Mouse (Mus musculus): Measurements from ENCODE around the gene Cnpy1.

The Cnpy1 gene

DNA sequence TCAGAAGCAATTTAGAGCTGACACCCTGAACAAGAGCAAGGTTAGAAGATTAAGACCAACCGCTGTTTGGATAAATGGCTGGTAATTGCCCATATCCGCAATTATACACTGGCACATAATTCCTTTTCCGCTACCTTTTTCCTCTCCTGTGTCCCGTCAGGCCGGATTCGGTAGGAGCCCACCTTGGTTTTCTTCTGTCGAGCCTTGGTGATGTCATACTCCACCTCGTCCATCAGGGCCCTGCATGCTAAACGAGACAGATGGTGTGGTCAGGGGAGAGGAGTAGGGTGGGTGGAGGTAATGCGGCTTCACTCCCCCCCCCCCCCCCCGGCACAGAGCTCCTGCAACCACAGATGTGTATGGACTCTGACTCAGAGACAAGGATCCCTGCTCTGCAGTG is at the start of gene Cnpy1:
Gene Cnpy1, minus strand, starts transcription at position 233 of the 400 bp plus-strand sequence.
- DNase-seq (ENCODE audit: extremely low spot score, low read depth, low spot score) = no peak

DNA sequence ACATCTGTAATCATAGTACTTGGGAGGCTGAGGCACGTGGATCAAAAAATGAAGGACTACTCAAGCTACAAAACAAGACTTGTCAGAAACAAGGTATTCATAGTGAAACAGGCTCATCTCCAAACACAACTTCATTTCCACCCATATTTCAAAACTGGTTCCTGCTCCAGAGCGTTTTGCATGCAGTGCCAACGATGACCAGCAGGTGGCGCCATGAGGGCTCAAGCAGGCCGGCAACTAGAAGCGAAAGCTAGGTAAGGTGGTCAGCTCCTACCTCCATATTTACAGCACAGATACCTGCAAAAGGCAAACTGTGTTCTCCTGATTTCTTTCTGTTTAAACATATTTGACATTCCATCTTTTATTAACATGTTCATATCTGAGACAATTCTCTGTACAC is 48.4 kb upstream of the Cnpy1 start:
- DNase-seq (ENCODE audit: extremely low spot score, low read depth, low spot score) = peak; percentile 42

DNA sequence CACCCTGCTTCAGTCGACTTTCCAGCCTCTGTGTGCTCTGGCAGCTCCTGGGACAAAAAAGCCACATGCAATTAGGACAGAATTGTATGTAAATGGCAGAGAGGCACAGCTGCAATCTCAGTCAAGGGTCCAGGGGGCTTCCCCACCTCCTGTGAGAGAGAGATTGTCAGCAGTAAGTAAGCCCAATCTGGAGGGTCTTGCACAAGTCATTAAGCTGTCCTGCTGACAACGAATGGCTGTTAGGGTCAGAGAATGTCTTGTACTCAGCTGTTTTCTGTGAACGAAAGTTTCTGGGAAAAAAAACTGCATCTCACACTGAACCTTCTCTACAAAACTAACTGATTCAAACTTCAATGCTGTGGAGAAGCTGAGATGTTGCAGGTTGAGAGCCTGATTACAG is 46.7 kb upstream of the Cnpy1 start:
- no peak for DNase-seq (ENCODE audit: extremely low spot score, low read depth, low spot score)

DNA sequence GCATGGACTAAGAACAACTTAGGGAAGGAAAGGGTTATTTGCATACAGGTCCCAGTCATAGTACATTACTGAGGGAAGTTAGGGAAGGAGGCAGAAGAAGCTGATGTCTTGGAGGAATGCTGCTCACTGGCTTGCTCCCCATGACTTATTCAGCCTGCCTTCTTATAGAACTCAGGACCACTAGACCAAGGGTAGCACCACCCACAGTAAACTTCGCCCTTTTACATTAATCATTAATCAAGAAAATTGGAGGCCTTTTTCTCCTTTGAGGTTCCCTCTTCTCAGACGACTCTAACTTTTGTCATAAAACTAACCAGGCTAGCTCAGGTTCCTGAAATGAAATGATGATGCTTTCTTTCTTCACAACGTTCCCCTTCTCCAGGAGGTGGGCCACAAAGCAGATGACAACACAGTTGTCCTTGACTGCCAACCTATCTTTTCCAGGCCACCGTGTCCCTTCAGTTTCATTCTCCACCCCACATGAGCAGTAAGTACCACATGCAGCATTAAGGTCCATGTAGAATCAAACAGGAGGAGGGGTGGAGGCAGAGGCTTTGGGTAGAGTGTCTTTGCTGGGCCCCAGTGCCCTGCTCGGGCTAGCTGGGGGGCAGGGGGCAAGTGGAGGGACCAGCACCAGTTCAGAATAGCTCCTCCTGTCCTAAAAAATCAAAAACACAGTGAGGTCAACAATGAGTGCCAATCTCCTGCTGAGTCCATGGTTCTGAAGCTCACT is 45.7 kb upstream of the Cnpy1 start:
- DNase-seq (ENCODE audit: extremely low spot score, low read depth, low spot score) = no peak

DNA sequence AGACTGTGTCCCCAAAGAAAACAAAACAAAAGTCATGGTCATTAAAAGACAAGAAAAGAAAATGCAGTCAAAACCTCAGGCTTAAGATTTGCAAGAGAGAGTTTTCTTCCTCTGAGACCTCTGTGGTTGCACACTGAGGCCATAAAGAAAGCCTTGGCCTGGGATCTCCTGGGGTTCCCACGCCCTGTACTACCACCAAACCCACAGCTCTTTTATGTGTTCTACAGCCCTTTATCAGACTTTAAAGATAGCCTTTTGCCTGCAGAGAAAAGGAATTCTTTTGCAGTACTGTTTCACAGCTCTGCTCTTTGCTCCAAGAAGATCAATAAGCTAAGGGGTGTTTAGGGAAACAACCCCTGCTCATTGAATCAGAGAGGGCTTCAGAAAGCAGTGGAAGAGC is 45.0 kb upstream of the Cnpy1 start:
- DNase-seq (ENCODE audit: extremely low spot score, low read depth, low spot score) = no peak

DNA sequence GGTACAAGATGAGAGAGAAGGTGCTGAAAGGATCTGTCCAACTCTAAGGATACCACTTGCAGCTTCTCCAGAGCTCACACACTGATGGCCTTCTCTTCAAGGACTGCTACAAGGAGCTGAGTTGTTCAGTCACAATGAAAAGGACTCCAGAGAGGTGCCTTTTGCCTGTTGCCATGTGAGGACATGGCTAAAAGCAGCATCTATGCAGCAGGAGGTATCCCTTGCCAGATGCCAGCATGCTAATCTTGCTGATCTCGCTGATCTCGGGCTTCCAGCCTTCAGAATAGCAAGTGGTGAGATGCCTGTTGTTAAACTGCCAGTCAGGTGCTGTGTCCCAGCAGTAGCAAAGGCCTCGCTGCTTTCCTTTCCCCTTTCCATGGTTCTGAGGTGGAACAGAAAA is 43.5 kb upstream of the Cnpy1 start:
- DNase-seq (ENCODE audit: extremely low spot score, low read depth, low spot score) = no peak

DNA sequence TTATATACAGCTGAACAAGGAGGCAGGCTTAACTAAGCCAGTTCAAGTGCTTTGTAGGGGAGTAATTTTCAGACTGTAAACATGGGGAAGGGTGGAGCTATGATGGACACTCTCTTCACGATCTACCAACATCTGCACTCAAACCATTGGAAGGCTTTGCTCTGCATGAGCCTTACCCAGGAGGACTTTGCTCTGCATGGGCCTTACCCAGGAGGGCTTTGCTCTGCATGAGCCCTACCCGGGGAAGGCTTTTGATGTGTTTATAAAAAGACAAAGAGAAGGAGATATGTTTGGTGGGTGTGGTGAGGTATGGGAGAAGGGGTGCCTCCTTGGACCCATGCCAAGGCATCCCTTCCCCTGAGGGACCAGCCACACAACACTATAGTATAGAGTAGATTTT is 31.7 kb upstream of the Cnpy1 start:
- no peak for DNase-seq (ENCODE audit: extremely low spot score, low read depth, low spot score)

DNA sequence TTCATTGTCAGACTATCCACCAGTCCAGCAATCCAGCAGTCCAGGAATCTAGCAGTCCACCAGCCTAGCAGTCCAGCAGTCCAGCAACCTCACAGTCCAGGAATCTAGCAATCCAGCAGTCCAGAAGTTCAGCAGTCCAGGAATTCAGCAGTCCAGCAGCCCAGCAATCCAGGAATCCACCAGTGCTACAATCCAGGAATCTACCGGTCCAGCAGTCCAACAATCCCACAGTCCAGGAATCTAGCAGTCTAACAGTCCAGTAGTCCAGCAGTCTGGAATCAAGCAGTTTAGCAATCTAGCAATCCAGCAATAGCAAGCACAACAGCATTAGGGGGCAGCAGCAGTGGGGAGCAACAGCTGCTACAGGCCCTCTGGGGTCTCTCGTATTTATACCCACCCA is 27.2 kb upstream of the Cnpy1 start:
- no peak for DNase-seq (ENCODE audit: extremely low spot score, low read depth, low spot score)

DNA sequence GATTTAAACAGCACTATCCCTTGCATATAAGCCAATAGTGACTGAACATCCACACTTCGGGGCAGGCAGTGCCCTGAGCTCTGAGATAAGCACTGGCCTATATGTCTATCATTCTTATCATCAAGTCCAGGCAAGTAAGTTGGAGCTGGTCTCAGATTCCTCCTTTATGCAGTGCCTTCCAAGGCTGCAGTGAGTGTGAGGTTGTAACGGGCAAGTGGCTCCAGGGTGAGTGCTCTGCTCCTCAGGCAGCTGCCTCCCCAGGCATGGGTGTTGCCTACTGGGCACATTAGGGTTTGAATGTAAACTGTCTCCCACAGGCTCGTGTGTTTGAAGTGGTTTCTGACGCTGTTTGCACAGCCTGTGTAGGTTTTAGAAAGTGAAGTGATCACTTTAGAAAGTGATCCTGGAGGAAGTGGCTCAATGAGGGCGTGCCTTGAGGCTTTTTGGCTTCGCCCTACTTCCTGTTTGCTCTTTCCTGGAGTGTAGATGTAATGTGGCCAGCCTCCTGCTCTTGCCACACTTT is 23.9 kb upstream of the Cnpy1 start:
- no peak for DNase-seq (ENCODE audit: extremely low spot score, low read depth, low spot score)

DNA sequence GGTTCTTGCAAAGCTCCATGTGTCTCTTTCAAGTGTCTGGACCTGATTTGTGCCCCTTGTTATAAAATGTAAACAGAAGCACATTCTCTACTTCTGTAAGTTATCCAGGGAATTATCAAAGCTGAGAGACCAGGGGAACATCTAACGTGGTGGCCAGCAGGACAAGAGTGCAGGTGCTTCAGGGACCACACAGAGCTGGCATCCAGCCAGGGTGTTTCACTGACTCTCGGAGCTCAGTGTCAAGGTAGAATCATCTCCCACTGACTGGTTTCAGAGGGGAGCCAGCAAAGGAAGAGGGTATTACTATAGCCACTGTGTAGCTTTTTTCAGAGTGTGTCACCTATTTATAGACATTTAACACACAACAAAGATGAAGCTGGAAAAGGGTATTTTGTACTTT is 22.0 kb upstream of the Cnpy1 start:
- no peak for DNase-seq (ENCODE audit: extremely low spot score, low read depth, low spot score)

DNA sequence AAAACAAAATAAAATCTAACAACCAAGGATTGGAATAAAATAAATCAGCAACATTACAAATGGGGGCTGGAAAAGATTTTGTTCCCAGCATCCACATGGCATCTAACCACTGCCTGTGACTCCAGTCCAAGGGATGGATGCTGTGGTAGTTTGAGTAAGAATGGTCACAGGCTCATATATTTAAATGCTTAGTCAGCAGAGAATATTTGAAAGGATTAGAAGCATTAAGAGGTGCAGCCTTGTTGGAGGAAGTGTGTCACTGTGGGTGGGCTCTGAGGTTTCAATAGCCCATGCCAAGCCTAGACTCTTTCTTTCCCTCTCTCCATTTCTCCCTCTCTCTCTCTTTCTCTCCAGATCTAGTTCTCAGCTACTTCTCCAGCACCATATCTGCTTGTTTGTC is 20.0 kb upstream of the Cnpy1 start:
- DNase-seq (ENCODE audit: extremely low spot score, low read depth, low spot score) = no peak

DNA sequence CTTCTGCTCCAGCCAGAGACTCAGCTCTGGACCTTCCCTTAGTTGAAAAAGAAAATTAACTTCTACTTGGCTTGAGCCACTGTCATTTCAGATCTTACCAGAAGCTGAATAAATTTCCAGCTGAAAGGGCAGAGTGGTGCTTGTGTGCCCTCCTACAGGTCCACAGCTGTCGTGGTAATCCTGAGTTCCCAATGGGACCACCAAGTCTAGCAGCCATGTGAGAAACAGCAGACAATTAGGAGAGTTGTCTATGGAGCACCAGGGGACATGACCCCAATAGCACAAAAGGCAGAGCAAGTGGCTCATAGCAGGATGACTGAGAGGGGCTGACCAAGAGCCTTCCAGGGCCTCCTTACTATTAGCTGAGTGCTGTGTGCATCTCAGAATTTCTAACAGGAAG is 18.2 kb upstream of the Cnpy1 start:
- no peak for DNase-seq (ENCODE audit: extremely low spot score, low read depth, low spot score)

DNA sequence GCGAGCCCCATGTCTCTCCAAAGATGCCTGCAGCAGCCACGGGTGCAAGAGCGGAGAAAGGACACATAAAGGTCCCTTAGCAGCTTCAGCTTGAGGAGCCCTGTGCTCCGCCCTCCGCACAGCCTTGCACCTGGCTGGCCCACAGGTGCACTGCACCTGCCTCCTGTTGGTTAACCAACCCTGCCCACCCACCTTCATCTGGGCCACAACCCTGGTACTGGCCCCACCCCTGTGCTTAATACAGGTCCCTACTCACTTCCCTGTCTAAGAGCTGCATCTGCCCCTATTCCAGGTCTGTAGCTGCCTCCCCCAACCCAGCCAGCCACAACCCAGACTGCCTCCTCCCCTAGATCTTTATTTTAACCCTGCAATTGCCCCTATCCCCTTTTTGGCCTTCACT is 16.5 kb upstream of the Cnpy1 start:
- DNase-seq (ENCODE audit: extremely low spot score, low read depth, low spot score) = no peak

DNA sequence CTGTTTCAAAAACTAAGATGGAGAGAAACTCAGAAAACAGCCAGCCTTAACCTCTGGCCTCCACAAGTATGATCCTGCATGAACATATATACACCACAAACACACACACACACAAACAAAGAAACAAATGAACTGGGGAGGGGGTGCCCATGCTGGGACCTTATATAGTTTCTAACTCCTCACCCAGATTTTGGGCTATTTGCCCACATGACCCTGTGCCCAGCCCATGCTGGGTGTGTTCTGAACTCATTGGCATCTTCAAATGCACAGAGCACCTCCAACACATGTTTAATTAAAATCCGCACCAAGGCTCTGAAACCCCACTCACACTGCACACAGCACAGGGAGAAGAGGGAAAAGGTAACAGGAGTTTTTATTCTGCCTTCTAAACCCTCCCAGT is 14.3 kb upstream of the Cnpy1 start:
- DNase-seq (ENCODE audit: extremely low spot score, low read depth, low spot score) = no peak

DNA sequence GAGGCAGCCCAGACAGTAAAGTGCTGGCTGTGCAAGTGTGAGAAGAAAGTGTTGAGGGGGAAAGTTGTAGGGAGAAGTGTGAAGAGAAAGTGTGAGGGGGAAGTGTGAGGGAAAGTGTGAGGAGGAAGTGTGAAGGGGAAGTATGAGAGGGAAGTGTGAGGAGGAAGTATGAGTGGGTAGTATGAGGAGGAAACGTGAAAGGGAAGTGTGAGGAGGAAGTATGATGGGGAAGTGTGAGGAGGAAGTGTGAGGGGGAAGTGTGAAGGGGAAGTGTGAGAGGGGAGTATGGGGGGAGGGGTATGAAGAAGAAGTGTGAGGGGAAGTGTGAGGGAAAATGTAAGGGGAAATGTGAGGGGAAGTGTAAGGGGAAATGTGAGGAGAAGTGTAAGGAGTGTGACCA is 13.8 kb upstream of the Cnpy1 start:
- no peak for DNase-seq (ENCODE audit: extremely low spot score, low read depth, low spot score)

DNA sequence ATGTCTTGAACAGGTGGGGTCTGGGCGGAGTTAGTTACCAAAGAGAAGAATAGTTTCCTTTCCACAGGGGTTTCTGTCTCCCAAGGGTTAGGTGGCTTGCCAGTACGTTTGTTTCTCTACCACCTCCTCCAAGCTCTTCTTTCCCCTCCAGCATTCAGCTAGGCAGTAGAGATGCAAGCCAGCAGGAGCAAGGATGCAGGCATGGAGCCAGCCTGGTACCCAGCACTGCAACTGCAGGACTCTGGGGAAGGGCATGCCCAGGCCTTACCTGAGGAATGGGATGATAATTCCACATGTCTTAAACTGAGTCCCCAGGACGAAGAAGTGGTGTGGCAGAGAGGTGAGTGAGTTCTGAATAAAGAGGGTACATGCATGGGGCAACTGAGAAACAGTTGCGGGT is 12.2 kb upstream of the Cnpy1 start:
- DNase-seq (ENCODE audit: extremely low spot score, low read depth, low spot score) = no peak

DNA sequence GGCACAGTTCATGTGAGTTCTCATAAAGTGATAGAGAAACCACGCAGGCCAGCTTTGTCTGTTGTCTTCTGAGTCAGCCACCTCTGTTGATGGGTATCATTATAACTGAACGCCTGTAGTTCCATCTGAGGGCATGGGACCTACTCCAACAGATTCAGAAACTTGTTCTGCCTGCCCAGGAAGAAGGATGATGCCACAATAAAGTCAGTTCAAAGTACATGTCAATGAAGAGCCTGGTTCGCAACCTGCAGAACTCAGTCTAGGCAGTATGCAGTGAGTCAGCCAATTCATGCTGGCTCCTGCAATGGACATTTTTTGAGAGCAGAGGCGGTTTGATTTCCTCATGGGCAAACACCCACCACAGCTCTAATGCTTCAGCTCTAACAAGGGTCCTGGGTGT is 7.4 kb upstream of the Cnpy1 start:
- no peak for DNase-seq (ENCODE audit: extremely low spot score, low read depth, low spot score)

DNA sequence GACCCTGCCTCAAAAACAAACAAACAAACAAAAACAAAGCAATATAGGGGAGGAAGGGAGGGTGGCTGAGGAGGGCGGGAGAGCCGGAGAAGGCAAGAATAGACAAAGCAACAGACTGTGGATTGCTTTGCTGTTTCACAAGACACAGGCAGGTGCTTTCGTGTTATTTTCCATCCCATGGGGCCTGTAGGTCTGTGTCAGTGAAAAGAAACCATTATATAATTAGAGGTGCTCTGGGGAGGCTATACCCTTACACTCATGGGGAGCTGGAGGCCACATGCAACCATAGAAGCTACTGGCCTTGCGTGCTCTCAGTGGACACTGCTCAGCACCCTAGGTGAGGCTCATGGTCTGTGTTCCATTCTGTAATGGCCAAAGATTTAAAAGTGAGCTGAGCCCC is 6.7 kb upstream of the Cnpy1 start:
- no peak for DNase-seq (ENCODE audit: extremely low spot score, low read depth, low spot score)

DNA sequence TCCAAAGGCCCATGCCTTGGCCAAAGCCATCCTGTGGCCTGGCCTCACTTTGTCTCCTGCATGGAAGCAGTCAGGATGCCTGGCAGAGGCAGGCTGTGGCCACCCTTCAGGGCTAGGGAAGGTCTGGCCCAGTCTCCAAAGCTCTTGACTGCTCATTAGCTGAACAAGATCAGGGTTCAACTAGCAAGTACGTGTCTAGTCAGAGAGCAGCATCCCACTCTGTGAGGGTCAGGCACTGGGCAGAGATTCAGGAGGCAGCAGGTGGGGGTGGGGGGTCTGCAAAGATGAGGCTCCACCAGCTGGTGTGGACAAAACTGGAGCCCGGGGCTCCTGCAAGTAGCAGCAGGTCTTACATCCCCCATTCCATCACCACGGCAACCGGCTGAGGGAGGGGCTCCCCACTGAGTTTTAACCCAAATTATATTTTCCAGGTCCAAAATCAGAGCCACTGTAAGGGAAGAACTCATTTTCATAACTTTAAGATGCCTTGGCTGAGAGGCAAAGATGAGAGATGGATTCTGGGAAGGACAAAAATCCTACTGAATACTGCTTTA is 5.7 kb upstream of the Cnpy1 start:
- DNase-seq (ENCODE audit: extremely low spot score, low read depth, low spot score) = no peak

DNA sequence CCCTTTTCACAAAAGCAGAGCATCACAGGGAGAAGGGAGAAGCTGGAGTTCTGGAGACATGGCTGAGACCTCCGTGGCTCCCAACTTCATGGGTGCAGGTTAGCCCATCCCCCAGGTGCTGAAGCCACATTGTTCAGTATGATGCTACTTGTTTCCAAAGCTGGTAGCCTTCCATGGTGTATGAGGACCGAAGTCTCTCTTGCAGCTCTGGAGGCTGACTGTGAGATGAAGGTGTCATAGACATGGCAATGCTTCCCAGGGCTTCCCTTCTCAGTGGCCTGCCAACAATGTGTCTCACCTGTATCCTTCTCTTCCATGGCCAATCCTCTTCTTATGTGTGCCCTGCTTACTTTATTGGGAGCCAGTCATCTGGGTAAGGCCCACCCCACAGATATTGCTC is 4.9 kb upstream of the Cnpy1 start:
- no peak for DNase-seq (ENCODE audit: extremely low spot score, low read depth, low spot score)

DNA sequence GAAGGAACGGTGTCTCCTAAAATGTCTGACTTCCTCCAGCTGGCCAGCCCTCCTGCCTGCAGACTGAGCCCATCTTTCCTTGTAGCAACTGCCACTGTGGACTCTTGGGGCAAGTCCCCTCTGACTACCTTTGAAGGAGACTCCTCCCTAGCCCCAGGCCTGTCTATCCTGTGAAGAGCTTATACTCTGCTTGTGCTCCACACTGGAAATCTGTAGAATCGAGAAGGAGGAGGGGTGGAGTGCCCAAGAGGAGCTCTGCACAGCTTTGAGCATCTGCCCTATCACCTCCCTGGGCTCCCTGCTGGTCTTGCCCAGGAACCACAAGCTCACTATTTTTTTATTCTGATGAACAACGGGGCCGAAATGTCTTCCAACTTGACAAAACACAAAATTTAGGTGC is 485 bp downstream of the Cnpy1 start:
- DNase-seq (ENCODE audit: extremely low spot score, low read depth, low spot score) = no peak

DNA sequence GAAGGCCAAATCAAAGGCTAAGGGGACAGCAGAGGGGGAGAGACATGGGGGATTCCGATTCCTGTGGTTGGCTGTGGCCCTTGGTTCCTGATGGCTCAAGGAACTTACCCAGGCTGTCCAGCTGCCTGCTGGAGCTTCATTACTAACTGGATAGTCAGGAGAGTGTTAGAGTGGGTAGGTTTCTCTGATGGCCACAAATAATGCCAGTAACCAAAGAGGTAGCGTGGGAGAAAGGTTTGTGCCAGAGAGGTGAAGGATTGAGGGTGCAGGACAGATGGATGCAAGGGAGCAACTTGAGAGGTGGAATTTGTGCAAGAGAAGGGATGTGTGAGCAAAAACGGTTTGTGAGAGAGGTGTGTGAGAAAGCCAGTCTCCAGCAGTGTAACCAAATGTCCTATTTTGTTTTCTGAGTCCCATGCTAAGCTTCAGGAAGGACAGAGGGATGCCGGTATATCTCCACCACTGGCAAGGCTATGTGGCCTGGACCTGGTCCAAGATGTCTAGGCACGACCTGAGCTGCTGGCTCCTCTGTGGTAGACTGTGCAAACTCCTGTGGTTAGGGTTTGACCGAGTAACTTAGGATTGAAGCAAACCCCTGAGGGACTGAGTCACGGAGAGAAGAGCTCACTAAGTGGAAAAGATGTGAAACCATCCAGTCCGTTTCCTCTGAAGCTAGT is 2.0 kb downstream of the Cnpy1 start:
- no peak for DNase-seq (ENCODE audit: extremely low spot score, low read depth, low spot score)

All from hindlimb bud, embryonic 11.5 days (tissue).